Mouse (Mus musculus) lung, postnatal 36 days (tissue): Measurements from ENCODE around the gene Stk11ip.
A peak's percentile ranks its signal among the peaks of the same experiment; 100 is the strongest.

Source experiments
- DNase-seq: peaks from one replicate; pipeline ENCODE4 v3.0.0; 2022; ENCODE audit warnings: mixed read lengths

Gene Stk11ip

GRCm38 (mm10) chr1:75573715-75574114 lies 52.4 kb downstream of the Stk11ip start:
- DNase-seq: no peak

GRCm38 (mm10) chr1:75574476-75575310 lies 53.4 kb downstream of the Stk11ip start:
- no peak for DNase-seq

GRCm38 (mm10) chr1:75581936-75582624 lies 60.8 kb downstream of the Stk11ip start:
- peak; percentile 39 for DNase-seq

- no peak for DNase-seq
Measured at GRCm38 (mm10) chr1:75582625-75582956, 61.3 kb downstream of the Stk11ip start.

- no peak for DNase-seq
Measured at GRCm38 (mm10) chr1:75583034-75583433, 61.7 kb downstream of the Stk11ip start.

- DNase-seq: peak; percentile 21
Measured at GRCm38 (mm10) chr1:75586791-75587190, 65.5 kb downstream of the Stk11ip start.
